Mouse (Mus musculus): ENCODE measurements around the gene Gm15107. TPM values are rescaled to one million over a fixed set of nuclear protein-coding genes. Genes with fewer than 3 reads are reported as not detected.
"Not testable (repeated sequence)": the region's sequence is repeated elsewhere in the genome, so short reads cannot be mapped to it uniquely, and the experiment has no call there.

Gene Gm15107
- not detected for total RNA-seq (2022)

DNA sequence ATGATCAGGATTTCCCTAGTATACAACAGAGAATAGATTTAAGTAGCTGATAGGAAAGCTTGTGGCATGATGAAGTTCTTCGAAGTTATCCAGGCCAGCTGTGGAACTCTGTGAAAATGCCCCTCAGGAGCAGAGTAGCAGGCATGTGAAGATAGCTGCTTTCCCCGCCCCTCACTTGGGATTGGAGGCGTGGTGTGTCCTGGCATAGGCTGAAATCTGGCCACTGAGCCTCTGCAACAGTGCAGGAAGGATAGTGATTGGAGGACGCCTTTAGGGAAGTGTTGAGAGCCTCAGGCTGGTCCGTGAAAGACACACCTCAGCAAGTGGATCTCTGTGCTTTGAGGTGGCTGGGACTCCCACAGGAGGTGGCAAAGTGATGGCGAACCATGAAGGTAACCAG is at the start of gene Gm15107:
TSS of gene Gm15107 (plus strand) at position 301 of the 400 bp plus-strand sequence.
- not testable (repeated sequence) for DNase-seq (ENCODE audit: low spot score)

Other genes with a start within 250 kb of the Gm15107 start
- gene Gm15080, start 187.7 kb upstream of the Gm15107 start, total RNA-seq (2022) = not detected

Data from heart, adult 8-10 months (tissue).